Mouse (Mus musculus) embryo, embryonic 10.5 days (tissue): ENCODE measurements around the gene Lamb2.

Source experiments
- DNase-seq: peaks from one replicate; pipeline ENCODE4 v3.0.0-alpha.2; 2015; ENCODE audit warnings: low spot score

Lamb2 gene

GRCm38 (mm10) chr9:108461181-108461631 is 18.3 kb upstream of the Lamb2 start, which contains the start of gene Klhdc8b:
TSS of gene Klhdc8b (minus strand) at chr9:108461581.
- peak; percentile 31 for DNase-seq

GRCm38 (mm10) chr9:108461675-108462074 is 17.9 kb upstream of the Lamb2 start:
- no peak for DNase-seq

- DNase-seq = no peak
Observed at GRCm38 (mm10) chr9:108462192-108462591, 17.3 kb upstream of the Lamb2 start.

- DNase-seq = no peak
Observed at GRCm38 (mm10) chr9:108463713-108464112, 15.8 kb upstream of the Lamb2 start.

- no peak for DNase-seq
Observed at GRCm38 (mm10) chr9:108466219-108466618, 13.3 kb upstream of the Lamb2 start.

GRCm38 (mm10) chr9:108469430-108469829 is 10.1 kb upstream of the Lamb2 start:
- no peak for DNase-seq

- no peak for DNase-seq
Observed at GRCm38 (mm10) chr9:108469845-108470244, 9.7 kb upstream of the Lamb2 start.

- no peak for DNase-seq
Observed at GRCm38 (mm10) chr9:108474528-108474927, 5.0 kb upstream of the Lamb2 start.

- DNase-seq = peak; percentile 90
Observed at GRCm38 (mm10) chr9:108478638-108479156, 839 bp upstream of the Lamb2 start.

GRCm38 (mm10) chr9:108479241-108479640 is 295 bp upstream of the Lamb2 start:
- peak; percentile 58 for DNase-seq

- DNase-seq = no peak
Observed at GRCm38 (mm10) chr9:108480813-108481519, 1.4 kb downstream of the Lamb2 start.

- no peak for DNase-seq
Observed at GRCm38 (mm10) chr9:108481520-108482210, 2.1 kb downstream of the Lamb2 start.

- no peak for DNase-seq
Observed at GRCm38 (mm10) chr9:108483051-108483790, 3.7 kb downstream of the Lamb2 start.

- no peak for DNase-seq
Observed at GRCm38 (mm10) chr9:108484021-108484420, 4.5 kb downstream of the Lamb2 start.

GRCm38 (mm10) chr9:108485301-108485875 is 5.9 kb downstream of the Lamb2 start:
- no peak for DNase-seq

- DNase-seq = no peak
Observed at GRCm38 (mm10) chr9:108486973-108487530, 7.5 kb downstream of the Lamb2 start.

- no peak for DNase-seq
Observed at GRCm38 (mm10) chr9:108488403-108488802, 8.9 kb downstream of the Lamb2 start.

- no peak for DNase-seq
Observed at GRCm38 (mm10) chr9:108489215-108489614, 9.7 kb downstream of the Lamb2 start.

- DNase-seq = no peak
Observed at GRCm38 (mm10) chr9:108489702-108490558, 10.4 kb downstream of the Lamb2 start.

- peak; percentile 98 for DNase-seq
Observed at GRCm38 (mm10) chr9:108490559-108491285, 11.2 kb downstream of the Lamb2 start, which contains the start of gene Usp19. TSS of gene Usp19 (plus strand) at chr9:108490602.
